Mouse (Mus musculus): ENCODE results near the gene Ush2a.

- no peak for TF ChIP-seq CTCF (IDR thresholded peaks at IDR 0.05; ENCODE audit: control insufficient read depth, insufficient read depth, insufficient replicate concordance, low read depth, low read length)
- no peak for TF ChIP-seq POLR2A (IDR thresholded peaks at IDR 0.05; ENCODE audit: control insufficient read depth, low read depth, low read length)
These were observed 738.2 kb downstream of the Ush2a start for GRCm38 (mm10) chr1:188999981-189000380.
